Mouse (Mus musculus) neutrophil, adult 83 days (primary cell): Measurements from ENCODE around the gene Ccdc60. TPM values are rescaled to one million over a fixed set of nuclear protein-coding genes. Genes with fewer than 3 reads are reported as not detected.

ENCODE experiments used
- total RNA-seq, 2 experiments: library from RNA; stranded (reverse); gene quantifications; one replicate each; pipeline ENCODE4 v1.2.4; 2023

The Ccdc60 gene
- total RNA-seq = not detected

GRCm38 (mm10) chr5:116288849-116289570 lies at the start of gene Ccdc60:
Gene Ccdc60, minus strand, starts transcription at chr5:116288985.

GRCm38 (mm10) chr5:116083081-116083480 lies 205.7 kb downstream of the Ccdc60 start, which contains the start of gene Tmem233:
Gene Tmem233, minus strand, starts transcription at chr5:116083244.

Other genes starting within 250 kb of the Ccdc60 start
- not detected for gene Tmem233, start 205.7 kb downstream of the Ccdc60 start, total RNA-seq
- not detected for gene Hspb8, start 133.9 kb upstream of the Ccdc60 start, total RNA-seq